10 mouse cellular contexts compared by ENCODE assay signal in genomic region chr15:100701856-100702255, GRCm38 (mm10). TPM values are rescaled to one million over a fixed set of nuclear protein-coding genes. Genes with fewer than 3 reads are reported as not detected.
"Had no signal": no experiment of that assay in that cellular context is flagged by ENCODE, and none has a peak within 500 bp of the region (broad histone marks: within the 10 kb centered on the region; RNA-seq: fewer than 3 reads in every experiment).

No protein-coding gene starts in this region.

- H3K4me2 ChIP-seq: limb, embryonic 12.5 days; midbrain, embryonic 12.5 days; neural tube, embryonic 15.5 days had no signal

- H3K27ac ChIP-seq: limb, embryonic 12.5 days; midbrain, embryonic 12.5 days; neural tube, embryonic 15.5 days had no signal

- H3K4me3 ChIP-seq: layer of hippocampus, adult 2 months; limb, embryonic 12.5 days; midbrain, embryonic 12.5 days; myocyte; neural tube, embryonic 15.5 days had no signal

- H3K9me3 ChIP-seq: limb, embryonic 12.5 days; midbrain, embryonic 12.5 days; neural tube, embryonic 15.5 days had no signal

- DNase-seq: kidney, adult 18-20 months; kidney, postnatal 10 days; kidney, postnatal 4 days; right cerebral cortex, adult 18-20 months; right cerebral cortex, postnatal 25 days had no signal

- H3K36me3 ChIP-seq: limb, embryonic 12.5 days; midbrain, embryonic 12.5 days; neural tube, embryonic 15.5 days had no signal

- H3K9ac ChIP-seq: limb, embryonic 12.5 days; midbrain, embryonic 12.5 days; neural tube, embryonic 15.5 days had no signal

RNA-seq across cellular contexts. Expression of gene Bin2, which starts 32.5 kb away (rescaled TPM):
- polyA plus RNA-seq: myocyte had no signal
